8 mouse cellular contexts compared by ENCODE assay signal in genomic region chr15:84231113-84231712, GRCm38 (mm10). TPM values are rescaled to one million over a fixed set of nuclear protein-coding genes. Genes with fewer than 3 reads are reported as not detected.
DNase-seq lines count a peak whose midpoint lies in the region; ATAC-seq lines count a peak whose summit lies in the region.

No protein-coding gene starts in this region.

- ATAC-seq in frontal cortex, adult (ENCODE audit: low TSS enrichment): peak; percentile 86
- peak; percentile 89 for ATAC-seq in liver, embryonic 15.5 days (ENCODE audit: insufficient read depth)
- 0 out of 2 replicates have a peak, but pooled peaks have one; percentile 6 for ATAC-seq in neural tube, embryonic 12.5 days (ENCODE audit: low FRiP score, low read depth)

- 2% methylated on average over 16 of the region's 16 CpGs for WGBS in liver, embryonic 15.5 days (ENCODE audit: insufficient replicate concordance)
- 2% methylated on average over 16 of the region's 16 CpGs for WGBS in neural tube, embryonic 12.5 days

- H3K27me3 ChIP-seq in liver, embryonic 15.5 days: peaks cover 7% of the 10 kb centered on the region; the same call in 1 of the 2 replicates
- H3K27me3 ChIP-seq in neural tube, embryonic 12.5 days (replicated peaks): 0 out of 2 replicates have a peak, but pooled peaks cover 4% of the 10 kb centered on the region

- H3K4me2 ChIP-seq in liver, embryonic 15.5 days: peak overlapping the region; percentile 97
- peak overlapping the region; percentile 90 for H3K4me2 ChIP-seq in neural tube, embryonic 12.5 days (replicated peaks)

- peak overlapping the region; percentile 78 for H3K4me3 ChIP-seq in liver, embryonic 15.5 days (replicated peaks)
- H3K4me3 ChIP-seq in neural tube, embryonic 12.5 days: peak overlapping the region; percentile 45

- peaks cover 52% of the 10 kb centered on the region for H3K4me1 ChIP-seq in liver, embryonic 15.5 days (replicated peaks)
- H3K4me1 ChIP-seq in neural tube, embryonic 12.5 days: peaks cover 38% of the 10 kb centered on the region

- peak overlapping the region; percentile 68 for H3K9ac ChIP-seq in liver, embryonic 15.5 days
- peak overlapping the region; percentile 62 for H3K9ac ChIP-seq in neural tube, embryonic 12.5 days

- peak overlapping the region; percentile 88 for H3K27ac ChIP-seq in liver, embryonic 15.5 days (replicated peaks)
- 0 out of 2 replicates have a peak overlapping the region, but pooled peaks have one; percentile 37 for H3K27ac ChIP-seq in neural tube, embryonic 12.5 days

- H3K36me3 ChIP-seq in liver, embryonic 15.5 days (replicated peaks): 0 out of 2 replicates have a peak, but pooled peaks cover 2% of the 10 kb centered on the region
- no peaks in the 10 kb centered on the region for H3K36me3 ChIP-seq in neural tube, embryonic 12.5 days

- DNase-seq in frontal cortex, postnatal 14 days (ENCODE audit: low spot score in 2 of 2): no peak
- peak; percentile 61 to 65 for DNase-seq in cerebellum, postnatal 25 days
- peak; percentile 60 to 61 for DNase-seq in heart, adult 9 months (ENCODE audit: low spot score in 2 of 2)
- peak; percentile 48 for DNase-seq in kidney, postnatal 10 days
- no peak for DNase-seq in gastrocnemius, adult 8-10 months (ENCODE audit: low spot score in 2 of 2)

- no peaks in the 10 kb centered on the region for H3K9me3 ChIP-seq in liver, embryonic 15.5 days (replicated peaks)
- H3K9me3 ChIP-seq in neural tube, embryonic 12.5 days: no peaks in the 10 kb centered on the region

RNA-seq across cellular contexts. Expression of gene Parvb, which starts 0.6 kb away (rescaled TPM):
- 5.3 and 6.1 TPM in 2 replicates for polyA plus RNA-seq in liver, embryonic 15.5 days (2015; fragmentation: Nextera tagmentation; extraction: Ambion mirVana)
- 6.4 and 7.1 TPM in 2 replicates for polyA plus RNA-seq in neural tube, embryonic 12.5 days (2016; fragmentation: Nextera tagmentation; extraction: Ambion mirVana)
- 10 to 100 TPM; 37.2 to 42.3 (median 41.6) TPM for total RNA-seq in gastrocnemius, adult 8-10 months (2022)

RNA-seq across cellular contexts. Expression of gene Samm50, which starts 39.2 kb away (rescaled TPM):
- 68.0 and 71.0 TPM in 2 replicates for polyA plus RNA-seq in liver, embryonic 15.5 days (2015; fragmentation: Nextera tagmentation; extraction: Ambion mirVana)
- 90.5 and 91.7 TPM in 2 replicates for polyA plus RNA-seq in neural tube, embryonic 12.5 days (2016; fragmentation: Nextera tagmentation; extraction: Ambion mirVana)
- 100 to 1,000 TPM; 182 to 205 (median 188) TPM for total RNA-seq in gastrocnemius, adult 8-10 months (2022)

Comparison
In these comparisons a context has a peak if more than half of its experiments do, and no peak if none do; other contexts are left out.
1. ATAC-seq: peak in every context shown above with its lines; median percentile 89 in liver, embryonic 15.5 days; 86 in frontal cortex, adult; 6 in neural tube, embryonic 12.5 days.
2. DNase-seq: peak in cerebellum, postnatal 25 days (2 of 2), heart, adult 9 months (2 of 2) and kidney, postnatal 10 days (single experiment); none in frontal cortex, postnatal 14 days (0 of 2) and gastrocnemius, adult 8-10 months (0 of 2).